Mouse (Mus musculus): ENCODE measurements around the gene Rdh13. TPM values are rescaled to one million over a fixed set of nuclear protein-coding genes. Genes with fewer than 3 reads are reported as not detected.
A peak's percentile ranks its signal among the peaks of the same experiment; 100 is the strongest.
"Not testable (repeated sequence)": the region's sequence is repeated elsewhere in the genome, so short reads cannot be mapped to it uniquely, and the experiment has no call there.

Rdh13 gene
- polyA plus RNA-seq, 1 experiment from 2014 or later, result 27.5 TPM

DNA sequence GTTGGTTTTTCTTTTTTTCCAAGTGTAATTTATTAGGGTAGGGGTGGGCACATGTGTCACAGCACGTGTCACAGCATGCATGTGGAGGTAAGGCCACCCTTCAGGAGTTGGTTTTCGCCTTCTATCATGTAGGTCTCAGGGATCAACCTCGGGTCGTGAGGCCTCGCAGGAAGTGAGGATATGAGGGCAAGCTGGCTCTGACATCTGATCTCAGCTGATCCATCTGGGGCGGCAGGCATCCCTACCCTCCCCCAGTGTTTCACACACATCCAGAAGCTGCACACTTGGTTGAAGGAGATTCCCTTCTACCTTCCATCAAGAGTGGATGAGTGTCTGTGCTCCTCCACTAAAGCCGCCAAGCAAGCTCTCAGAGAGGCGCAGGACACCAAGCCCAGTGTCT is 13.4 kb downstream of the Rdh13 start:
- H3K27ac ChIP-seq (ENCODE audit: poor library complexity, severe bottlenecking), result no peak overlapping the region
- no peaks in the 10 kb centered on the region for H3K27me3 ChIP-seq (replicated peaks)
- H3K4me1 ChIP-seq (replicated peaks), result no peaks in the 10 kb centered on the region
- H3K36me3 ChIP-seq, result peaks cover 91% of the 10 kb centered on the region
- no peak for ATAC-seq (ENCODE audit: insufficient number of reproducible peaks, low FRiP score)
- no peak overlapping the region for H3K4me3 ChIP-seq
- no peak overlapping the region for H3K4me2 ChIP-seq
- no peaks in the 10 kb centered on the region for H3K9me3 ChIP-seq (replicated peaks)
- H3K9ac ChIP-seq, result no peak overlapping the region
- WGBS, result 89% methylated on average over 8 of the region's 8 CpGs

DNA sequence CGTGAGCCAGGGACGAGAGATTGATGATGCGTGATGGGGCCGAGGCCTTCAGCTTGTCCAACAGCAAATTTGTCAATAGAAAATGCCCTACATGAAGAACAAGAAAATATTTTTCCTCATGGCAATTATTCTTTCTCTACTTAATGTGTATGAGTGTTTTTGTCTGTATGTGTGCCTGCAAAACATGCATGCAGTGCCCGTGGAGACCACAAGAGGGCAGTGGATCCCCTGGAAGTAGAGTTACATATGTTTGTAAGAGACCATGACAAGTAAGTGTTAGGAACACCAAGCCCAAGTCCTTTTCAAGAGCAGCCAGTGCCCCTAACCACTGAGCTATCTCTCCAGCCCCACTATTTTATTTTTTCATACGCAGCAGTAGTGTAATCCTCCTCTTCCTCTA is 13.9 kb downstream of the Rdh13 start:
- Histone ChIP-seq H3K9me3 (replicated peaks) (no peaks in the 10 kb centered on the region), H3K27ac (ENCODE audit: poor library complexity, severe bottlenecking) (no peak overlapping the region), H3K9ac (no peak overlapping the region), H3K4me3 (no peak overlapping the region), H3K27me3 (replicated peaks) (no peaks in the 10 kb centered on the region), H3K36me3 (peaks cover 91% of the 10 kb centered on the region), H3K4me2 (no peak overlapping the region), H3K4me1 (replicated peaks) (no peaks in the 10 kb centered on the region)
- 77% methylated on average over 6 of the region's 6 CpGs for WGBS
- no peak for ATAC-seq (ENCODE audit: insufficient number of reproducible peaks, low FRiP score)

DNA sequence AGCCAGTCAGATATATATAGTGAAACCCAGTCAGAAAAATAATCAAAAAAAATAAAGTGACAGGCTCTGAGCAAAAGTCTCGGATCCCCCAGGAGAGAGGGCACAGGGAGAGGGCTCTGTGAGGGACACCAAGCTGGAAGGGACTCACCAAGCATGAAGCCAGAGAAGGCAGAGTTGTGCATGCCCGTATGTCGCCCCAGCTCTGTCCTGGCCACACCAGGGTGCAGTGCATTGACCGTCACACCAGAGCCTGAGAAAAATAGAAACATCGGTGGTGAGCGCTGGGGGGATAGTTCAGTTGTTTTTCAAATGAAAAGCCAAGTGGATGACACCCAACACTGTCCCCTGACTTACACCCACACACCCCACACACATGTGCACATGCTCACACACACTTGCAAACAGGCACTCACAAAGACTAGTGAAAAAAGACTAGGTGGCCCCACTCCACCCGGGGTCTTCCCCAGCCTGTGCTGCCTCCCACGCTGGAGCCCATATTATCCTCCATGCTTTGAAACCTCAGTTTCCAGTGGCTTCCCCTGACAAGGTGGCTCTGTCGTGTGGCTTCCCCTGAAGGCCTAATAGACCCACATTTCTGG is 15.1 kb downstream of the Rdh13 start:
- H3K4me1 ChIP-seq (replicated peaks), result no peaks in the 10 kb centered on the region
- no peak overlapping the region for H3K4me2 ChIP-seq
- H3K4me3 ChIP-seq, result no peak overlapping the region
- H3K36me3 ChIP-seq, result peaks cover 92% of the 10 kb centered on the region
- H3K27me3 ChIP-seq (replicated peaks), result no peaks in the 10 kb centered on the region
- H3K27ac ChIP-seq (ENCODE audit: poor library complexity, severe bottlenecking), result no peak overlapping the region
- H3K9me3 ChIP-seq (replicated peaks), result no peaks in the 10 kb centered on the region
- ATAC-seq (ENCODE audit: insufficient number of reproducible peaks, low FRiP score), result no peak
- WGBS, result 96% methylated on average over 9 of the region's 9 CpGs
- H3K9ac ChIP-seq, result no peak overlapping the region

DNA sequence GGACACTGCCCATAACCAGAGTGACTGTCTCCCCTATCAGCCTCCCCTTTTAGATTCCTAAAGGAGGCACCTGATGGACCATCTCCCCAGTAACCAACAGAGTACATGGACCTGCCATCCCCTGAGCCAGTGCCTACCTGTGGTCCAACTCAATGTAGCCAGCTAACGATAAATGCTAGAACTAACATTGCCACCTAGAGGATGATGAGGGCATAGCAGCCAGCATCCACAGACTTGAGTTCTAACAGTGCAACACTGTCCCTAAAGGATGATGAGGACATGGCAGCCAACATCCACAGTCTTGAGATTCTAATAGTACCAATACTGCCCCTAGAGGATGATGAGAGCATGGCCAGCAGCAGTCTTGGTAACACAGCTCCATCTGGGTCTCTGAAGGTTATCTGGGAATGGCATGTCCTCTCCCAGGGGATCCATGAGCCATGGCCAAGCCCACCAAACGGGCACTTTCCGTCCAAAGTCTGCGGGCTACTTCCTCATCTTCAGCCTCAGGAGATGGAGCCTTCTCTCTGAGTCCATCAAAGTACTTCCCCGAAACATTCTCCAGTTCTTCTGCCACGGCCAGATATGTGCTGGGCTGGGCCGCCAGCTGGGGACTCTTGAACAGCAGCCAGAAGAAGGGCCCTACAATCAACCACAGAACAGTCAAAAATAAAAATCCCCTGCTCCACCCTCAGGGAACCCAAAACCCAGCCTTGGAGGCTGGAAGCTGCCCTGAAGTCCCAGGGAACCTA is 18.1 kb downstream of the Rdh13 start:
- Histone ChIP-seq H3K9me3 (replicated peaks) (no peaks in the 10 kb centered on the region), H3K27ac (ENCODE audit: poor library complexity, severe bottlenecking) (no peak overlapping the region), H3K4me1 (replicated peaks) (no peaks in the 10 kb centered on the region), H3K9ac (no peak overlapping the region), H3K4me3 (no peak overlapping the region), H3K36me3 (peaks cover 79% of the 10 kb centered on the region), H3K4me2 (no peak overlapping the region), H3K27me3 (replicated peaks) (no peaks in the 10 kb centered on the region)
- WGBS, result 67% methylated on average over 7 of the region's 7 CpGs
- peak; percentile 84 for ATAC-seq (ENCODE audit: insufficient number of reproducible peaks, low FRiP score)

DNA sequence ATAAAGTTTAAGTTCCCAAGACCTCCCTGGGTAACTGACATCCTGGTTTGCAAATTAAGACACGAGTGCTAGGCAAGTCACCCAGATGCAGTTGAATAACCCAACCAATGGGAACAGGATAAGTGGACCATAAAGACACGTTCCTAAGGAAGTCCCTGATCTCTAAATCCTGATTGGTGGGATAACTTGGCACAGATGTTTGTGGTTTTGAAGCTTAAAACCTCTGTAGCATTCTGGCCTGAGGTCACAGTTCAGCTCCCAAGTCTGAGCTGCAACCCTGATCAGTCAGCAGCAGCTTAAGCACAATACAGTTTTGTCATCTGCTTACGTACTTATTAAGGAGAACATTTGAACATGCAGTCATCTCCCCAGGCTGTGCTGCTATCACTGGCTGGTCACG is 25.2 kb downstream of the Rdh13 start:
- ATAC-seq (ENCODE audit: insufficient number of reproducible peaks, low FRiP score), result no peak
- no peaks in the 10 kb centered on the region for H3K27me3 ChIP-seq (replicated peaks)
- WGBS, result 59% methylated on average over 4 of the region's 4 CpGs

DNA sequence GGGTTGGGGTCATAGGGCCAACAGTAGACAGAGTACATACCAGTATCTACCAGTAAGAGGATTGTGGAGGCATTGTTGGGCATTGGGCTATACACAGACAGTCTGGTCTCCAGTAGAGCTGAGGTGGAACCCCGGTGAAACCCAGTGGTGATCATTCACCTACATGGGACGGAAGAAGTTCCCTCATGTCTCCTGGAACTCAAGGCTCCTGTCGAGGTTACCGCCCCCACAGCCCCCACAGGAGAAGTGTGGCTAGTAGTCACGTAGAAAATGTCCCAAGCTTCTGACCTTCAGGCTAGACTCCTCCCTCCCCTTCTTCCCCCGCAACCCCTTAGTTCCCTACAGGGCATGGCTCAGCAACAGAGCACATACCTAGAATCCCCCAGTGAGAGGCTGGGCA is 25.8 kb downstream of the Rdh13 start:
- peaks cover 9% of the 10 kb centered on the region for H3K36me3 ChIP-seq
- no peak for ATAC-seq (ENCODE audit: insufficient number of reproducible peaks, low FRiP score)
- WGBS, result 81% methylated on average over 6 of the region's 6 CpGs
- H3K27me3 ChIP-seq (replicated peaks), result no peaks in the 10 kb centered on the region
- no peak overlapping the region for H3K27ac ChIP-seq (ENCODE audit: poor library complexity, severe bottlenecking)
- no peaks in the 10 kb centered on the region for H3K9me3 ChIP-seq (replicated peaks)
- H3K4me3 ChIP-seq, result no peak overlapping the region
- H3K4me1 ChIP-seq (replicated peaks), result no peaks in the 10 kb centered on the region
- no peak overlapping the region for H3K9ac ChIP-seq
- no peak overlapping the region for H3K4me2 ChIP-seq

More for the DNA sequence above, 25.2 kb downstream of the Rdh13 start:
- no peak overlapping the region for H3K9ac ChIP-seq
- peaks cover 15% of the 10 kb centered on the region for H3K36me3 ChIP-seq
- H3K4me1 ChIP-seq (replicated peaks), result no peaks in the 10 kb centered on the region
- no peaks in the 10 kb centered on the region for H3K9me3 ChIP-seq (replicated peaks)
- no peak overlapping the region for H3K4me2 ChIP-seq
- H3K4me3 ChIP-seq, result no peak overlapping the region
- H3K27ac ChIP-seq (ENCODE audit: poor library complexity, severe bottlenecking), result no peak overlapping the region

DNA sequence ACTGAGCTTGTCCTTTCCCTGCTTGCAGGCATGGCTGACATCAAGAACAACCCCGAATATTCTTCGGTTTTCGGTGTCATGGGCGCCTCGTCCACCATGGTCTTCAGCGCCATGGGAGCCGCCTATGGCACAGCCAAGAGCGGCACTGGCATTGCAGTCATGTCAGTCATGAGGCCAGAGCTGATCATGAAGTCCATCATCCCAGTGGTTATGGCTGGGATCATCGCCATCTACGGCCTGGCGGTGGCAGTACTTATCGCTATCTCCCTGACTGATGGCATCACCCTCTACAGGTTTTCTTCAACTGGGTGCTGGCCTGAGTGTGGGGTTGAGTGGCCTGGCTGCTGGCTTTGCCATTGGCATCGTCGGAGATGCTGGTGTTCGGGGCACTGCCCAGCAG is 33.0 kb downstream of the Rdh13 start:
- not testable (repeated sequence) for ATAC-seq (ENCODE audit: insufficient number of reproducible peaks, low FRiP score); H3K4me2 ChIP-seq; H3K4me1 ChIP-seq (replicated peaks); H3K27ac ChIP-seq (ENCODE audit: poor library complexity, severe bottlenecking); H3K9me3 ChIP-seq (replicated peaks); H3K36me3 ChIP-seq; H3K27me3 ChIP-seq (replicated peaks); H3K4me3 ChIP-seq; H3K9ac ChIP-seq
- 88% methylated on average over 15 of the region's 15 CpGs for WGBS

DNA sequence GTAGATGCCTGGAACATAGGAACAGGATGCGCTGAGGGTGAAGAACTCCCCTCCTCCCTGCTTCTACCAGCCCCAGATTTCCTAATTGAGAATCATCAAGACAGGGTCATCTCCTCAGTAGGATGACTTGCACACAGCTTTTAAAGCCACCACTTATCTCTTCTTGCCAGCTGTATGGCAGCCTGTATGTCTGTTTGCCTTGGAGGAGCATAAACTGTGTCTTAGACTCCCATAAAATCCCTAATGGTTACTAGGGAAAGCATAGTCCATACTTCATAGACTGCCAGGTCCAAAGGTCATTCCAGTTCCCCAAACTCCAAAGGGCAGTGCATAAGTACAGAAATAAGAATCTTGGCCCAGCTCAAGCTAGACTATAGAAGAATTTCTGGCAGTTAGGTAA is 47.7 kb downstream of the Rdh13 start, which contains the start of gene Gp6:
Gp6 (minus strand) TSS at position 15 of the 400 bp plus-strand sequence.
- H3K9me3 ChIP-seq (replicated peaks), result no peaks in the 10 kb centered on the region
- no peak within 1 kb of the TSS for H3K9ac ChIP-seq
- H3K27me3 ChIP-seq (replicated peaks), result no peaks in the 10 kb centered on the region
- H3K36me3 ChIP-seq, result no peaks in the 10 kb centered on the region
- 76% methylated on average over 1 of the region's 1 CpGs for WGBS
- no peak within 1 kb of the TSS for H3K27ac ChIP-seq (ENCODE audit: poor library complexity, severe bottlenecking)
- ATAC-seq (ENCODE audit: insufficient number of reproducible peaks, low FRiP score), result no peak
- H3K4me1 ChIP-seq (replicated peaks), result no peaks in the 10 kb centered on the region
- no peak within 1 kb of the TSS for H3K4me2 ChIP-seq
- H3K4me3 ChIP-seq, result no peak within 1 kb of the TSS

Small RNAs within 50 kb of the gene (microRNA-seq; reads per million reads assigned to microRNA genes)
- gene Gm24605 (not detected), gene Gm24752 (not detected), gene Gm25349 (not detected)

Other genes with a start within 250 kb of the Rdh13 start
- gene Lilra5, start 207.9 kb downstream of the Rdh13 start, polyA plus RNA-seq (2016; fragmentation: Nextera tagmentation; extraction: Ambion mirVana), result 0.08 TPM in 1 of 2 replicates, not detected in the other
- gene Ncr1, start 107.9 kb downstream of the Rdh13 start, polyA plus RNA-seq (2016; fragmentation: Nextera tagmentation; extraction: Ambion mirVana), result not detected in 2 replicates
- gene Gp6, start 47.9 kb downstream of the Rdh13 start, polyA plus RNA-seq (2016; fragmentation: Nextera tagmentation; extraction: Ambion mirVana), result 0.47 and 1.3 TPM in 2 replicates
- gene Eps8l1, start 15.0 kb upstream of the Rdh13 start, polyA plus RNA-seq (2016; fragmentation: Nextera tagmentation; extraction: Ambion mirVana), result 3.0 and 4.1 TPM in 2 replicates
- gene Ppp1r12c, start 56.0 kb upstream of the Rdh13 start, polyA plus RNA-seq (2016; fragmentation: Nextera tagmentation; extraction: Ambion mirVana), result 50.2 and 53.9 TPM in 2 replicates
- gene Tnnt1, start 70.7 kb upstream of the Rdh13 start, polyA plus RNA-seq (2016; fragmentation: Nextera tagmentation; extraction: Ambion mirVana), result 543 and 550 TPM in 2 replicates
- 1,739 and 1,749 TPM in 2 replicates for gene Tnni3, start 78.6 kb upstream of the Rdh13 start, polyA plus RNA-seq (2016; fragmentation: Nextera tagmentation; extraction: Ambion mirVana)
- 0.54 and 0.83 TPM in 2 replicates for gene Dnaaf3, start 86.8 kb upstream of the Rdh13 start, polyA plus RNA-seq (2016; fragmentation: Nextera tagmentation; extraction: Ambion mirVana)
- 1.4 and 1.6 TPM in 2 replicates for gene Syt5, start 101.9 kb upstream of the Rdh13 start, polyA plus RNA-seq (2016; fragmentation: Nextera tagmentation; extraction: Ambion mirVana)
- not detected in 2 replicates for gene Ptprh, start 158.4 kb upstream of the Rdh13 start, polyA plus RNA-seq (2016; fragmentation: Nextera tagmentation; extraction: Ambion mirVana)
- 3.2 and 3.7 TPM in 2 replicates for gene Tmem86b, start 185.8 kb upstream of the Rdh13 start, polyA plus RNA-seq (2016; fragmentation: Nextera tagmentation; extraction: Ambion mirVana)
- 9.8 and 10.2 TPM in 2 replicates for gene Ppp6r1, start 213.4 kb upstream of the Rdh13 start, polyA plus RNA-seq (2016; fragmentation: Nextera tagmentation; extraction: Ambion mirVana)
- 78.2 and 84.7 TPM in 2 replicates for gene Hspbp1, start 239.4 kb upstream of the Rdh13 start, polyA plus RNA-seq (2016; fragmentation: Nextera tagmentation; extraction: Ambion mirVana)
- gene Brsk1, start 245.0 kb upstream of the Rdh13 start, polyA plus RNA-seq (2016; fragmentation: Nextera tagmentation; extraction: Ambion mirVana), result 1.0 and 1.7 TPM in 2 replicates